Mouse (Mus musculus) megakaryocyte-erythroid progenitor cell, adult 5-6 weeks (primary cell): ENCODE data around the gene Gsta3. TPM values are rescaled to one million over a fixed set of nuclear protein-coding genes. Genes with fewer than 3 reads are reported as not detected.
"Not testable (repeated sequence)": the region's sequence is repeated elsewhere in the genome, so short reads cannot be mapped to it uniquely, and the experiment has no call there.

Experiments
- ATAC-seq: replicated peaks from 2 replicates; pipeline ENCODE4 v1.8.0; 2016; ENCODE audit warnings: mild to moderate bottlenecking, inconsistent platforms; ENCODE audit not compliant: severe bottlenecking, poor library complexity, low FRiP score, low TSS enrichment
- total RNA-seq, 2 experiments: library from RNA; stranded (forward) in 1 of 2; stranded (reverse) in 1 of 2; fragments of 200-1000, 215-1000 nt in 1 of 2; fragments of >200 nt in 1 of 2; fragmentation: Nextera tagmentation in 1 of 2; gene quantifications; 2 replicates each; pipeline ENCODE4 v1.2.3; 2014 to 2017

Gsta3 gene
- total RNA-seq, 2 experiments from 2014 or later, result not detected

- ATAC-seq, result no peak
Measured at GRCm38 (mm10) chr1:21252566-21253302, 12.3 kb downstream of the Gsta3 start.

- no peak for ATAC-seq
Measured at GRCm38 (mm10) chr1:21253303-21253650, 12.9 kb downstream of the Gsta3 start.

GRCm38 (mm10) chr1:21253856-21254255 is 13.5 kb downstream of the Gsta3 start:
- ATAC-seq, result no peak

GRCm38 (mm10) chr1:21255625-21256345 is 15.4 kb downstream of the Gsta3 start:
- no peak for ATAC-seq

GRCm38 (mm10) chr1:21256391-21256790 is 16.0 kb downstream of the Gsta3 start:
- ATAC-seq, result no peak

- ATAC-seq, result no peak
Measured at GRCm38 (mm10) chr1:21256871-21257270, 16.5 kb downstream of the Gsta3 start.

- not testable (repeated sequence) for ATAC-seq
Measured at GRCm38 (mm10) chr1:21259981-21260380, 19.6 kb downstream of the Gsta3 start.

- ATAC-seq, result no peak
Measured at GRCm38 (mm10) chr1:21262401-21262800, 22.0 kb downstream of the Gsta3 start.

GRCm38 (mm10) chr1:21263986-21264385 is 23.6 kb downstream of the Gsta3 start:
- no peak for ATAC-seq

GRCm38 (mm10) chr1:21264747-21265146 is 24.4 kb downstream of the Gsta3 start:
- no peak for ATAC-seq

- no peak for ATAC-seq
Measured at GRCm38 (mm10) chr1:21266766-21267165, 26.4 kb downstream of the Gsta3 start.

GRCm38 (mm10) chr1:21267466-21267865 is 27.1 kb downstream of the Gsta3 start:
- ATAC-seq, result not testable (repeated sequence)

GRCm38 (mm10) chr1:21271343-21272055 is 31.1 kb downstream of the Gsta3 start:
- ATAC-seq, result peak; percentile 77

GRCm38 (mm10) chr1:21272056-21272431 is 31.7 kb downstream of the Gsta3 start:
- ATAC-seq, result no peak

- ATAC-seq, result no peak
Measured at GRCm38 (mm10) chr1:21273091-21273490, 32.7 kb downstream of the Gsta3 start.

- no peak for ATAC-seq
Measured at GRCm38 (mm10) chr1:21274437-21275040, 34.1 kb downstream of the Gsta3 start.

GRCm38 (mm10) chr1:21275366-21275765 is 35.0 kb downstream of the Gsta3 start:
- not testable (repeated sequence) for ATAC-seq

GRCm38 (mm10) chr1:21276158-21276557 is 35.8 kb downstream of the Gsta3 start:
- ATAC-seq, result peak; percentile 78

- no peak for ATAC-seq
Measured at GRCm38 (mm10) chr1:21280306-21280705, 39.9 kb downstream of the Gsta3 start.

- ATAC-seq, result not testable (repeated sequence)
Measured at GRCm38 (mm10) chr1:21284644-21285043, 44.3 kb downstream of the Gsta3 start.
